Mouse (Mus musculus): Measurements from ENCODE around the gene Ly6g6c.

- TF ChIP-seq CTCF (IDR thresholded peaks at IDR 0.05; ENCODE audit: low read depth, low read length) = no peak
- no peak for TF ChIP-seq POLR2A (IDR thresholded peaks at IDR 0.05; ENCODE audit: borderline replicate concordance, low read depth, low read length)
Measured at GRCm38 (mm10) chr17:35044904-35045806, 20.0 kb upstream of the Ly6g6c start.
